Mouse (Mus musculus) cerebellum, adult 11 months (tissue): ENCODE measurements at regions not wholly inside any gene's neighbourhood (a gene's known extent, or its start where the extent isn't known, plus 50 kb on each side); places are given as distances from the start of the nearest gene placed in this dataset.

ENCODE experiments used
- DNase-seq: peaks from one replicate; pipeline ENCODE4 v3.0.0; 2022

GRCm38 (mm10) chr10:46350196-46350595 lies 772.6 kb downstream of the Hace1 start:
- DNase-seq = no peak

- no peak for DNase-seq
Observed at GRCm38 (mm10) chr10:46356775-46357174, 779.1 kb downstream of the Hace1 start.

- no peak for DNase-seq
Observed at GRCm38 (mm10) chr10:46373715-46374475, 796.3 kb downstream of the Hace1 start.

DNA sequence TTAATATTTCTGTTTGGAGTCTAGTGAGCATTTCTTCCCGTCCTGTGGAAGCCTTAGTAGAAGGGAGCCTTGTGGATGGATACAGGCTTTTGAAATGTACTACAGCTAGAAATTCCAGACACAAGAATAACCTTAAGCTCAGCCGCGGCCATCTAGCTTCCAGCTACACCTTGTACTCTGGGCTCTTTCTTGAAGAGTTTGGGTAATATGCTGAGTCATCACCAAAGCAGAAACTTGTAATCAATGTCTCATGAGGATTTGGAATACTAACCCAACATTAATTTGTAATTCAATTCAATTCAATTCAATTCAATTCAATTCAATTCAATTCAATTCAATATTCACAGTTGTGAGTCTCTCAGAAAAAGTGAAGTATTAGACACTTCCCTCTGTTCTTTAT lies 797.0 kb downstream of the Hace1 start:
- DNase-seq = no peak

GRCm38 (mm10) chr10:46397089-46397488 lies 819.5 kb downstream of the Hace1 start:
- DNase-seq = no peak

DNA sequence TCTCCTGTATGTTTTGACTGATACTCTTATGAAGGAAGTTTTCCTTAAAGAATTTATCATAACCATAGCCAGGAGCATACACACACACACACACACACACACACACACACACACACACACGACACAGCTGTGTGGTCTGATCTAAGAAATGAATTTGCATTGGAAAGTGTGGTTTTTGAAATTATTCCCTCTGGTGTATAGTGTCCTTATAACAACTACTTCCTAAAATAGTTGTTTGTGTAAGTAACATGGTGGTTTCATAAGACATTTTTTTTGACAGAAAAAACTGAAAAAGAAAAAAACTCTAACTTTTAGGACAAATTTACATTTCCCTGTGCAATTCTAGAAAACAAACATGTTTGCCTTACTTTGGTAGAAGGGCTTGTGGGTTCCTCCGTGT lies 826.3 kb downstream of the Hace1 start:
- DNase-seq = no peak
